Mouse (Mus musculus): Measurements from ENCODE around the gene Farp1. TPM values are rescaled to one million over a fixed set of nuclear protein-coding genes. Genes with fewer than 3 reads are reported as not detected.
A peak's percentile ranks its signal among the peaks of the same experiment; 100 is the strongest.

Farp1 gene
- polyA plus RNA-seq (2015; fragmentation: Nextera tagmentation; extraction: Ambion mirVana) = 15.8 and 16.6 TPM in 2 replicates

GRCm38 (mm10) chr14:121034973-121035662, at the start of gene Farp1:
Gene Farp1, plus strand, starts transcription at chr14:121035200.
- WGBS = 1% methylated on average over 61 of the region's 61 CpGs
- H3K27me3 ChIP-seq (replicated peaks) = no peaks in the 10 kb centered on the region
- H3K27ac ChIP-seq = peak within 1 kb of the TSS; percentile 84
- H3K4me1 ChIP-seq (replicated peaks) = peaks cover 25% of the 10 kb centered on the region
- no peaks in the 10 kb centered on the region for H3K9me3 ChIP-seq
- peak within 1 kb of the TSS; percentile 92 for H3K9ac ChIP-seq
- no peaks in the 10 kb centered on the region for H3K36me3 ChIP-seq
- H3K4me2 ChIP-seq (replicated peaks) = peak within 1 kb of the TSS; percentile 94
- ATAC-seq = peak; percentile 98
- H3K4me3 ChIP-seq (replicated peaks) = peak within 1 kb of the TSS; percentile 97

GRCm38 (mm10) chr14:120989126-120989525, 45.9 kb upstream of the Farp1 start:
- no peak for ATAC-seq
- no peaks in the 10 kb centered on the region for H3K27me3 ChIP-seq (replicated peaks)
- H3K36me3 ChIP-seq = no peaks in the 10 kb centered on the region
- WGBS = 66% methylated on average over 6 of the region's 6 CpGs
- no peaks in the 10 kb centered on the region for H3K4me1 ChIP-seq (replicated peaks)
- H3K9me3 ChIP-seq = no peaks in the 10 kb centered on the region
- H3K9ac ChIP-seq = no peak overlapping the region
- no peak overlapping the region for H3K4me3 ChIP-seq (replicated peaks)
- H3K27ac ChIP-seq = no peak overlapping the region
- no peak overlapping the region for H3K4me2 ChIP-seq (replicated peaks)

- ATAC-seq = no peak
- no peaks in the 10 kb centered on the region for H3K36me3 ChIP-seq
- no peak overlapping the region for H3K27ac ChIP-seq
- no peaks in the 10 kb centered on the region for H3K27me3 ChIP-seq (replicated peaks)
- no peak overlapping the region for H3K4me2 ChIP-seq (replicated peaks)
- H3K9ac ChIP-seq = no peak overlapping the region
- H3K4me3 ChIP-seq (replicated peaks) = no peak overlapping the region
- H3K9me3 ChIP-seq = no peaks in the 10 kb centered on the region
- no peaks in the 10 kb centered on the region for H3K4me1 ChIP-seq (replicated peaks)
- 87% methylated on average over 5 of the region's 5 CpGs for WGBS
Measured at GRCm38 (mm10) chr14:120997686-120998085, 37.3 kb upstream of the Farp1 start.

- no peak overlapping the region for H3K4me3 ChIP-seq (replicated peaks)
- H3K9ac ChIP-seq = no peak overlapping the region
- no peaks in the 10 kb centered on the region for H3K9me3 ChIP-seq
- no peaks in the 10 kb centered on the region for H3K4me1 ChIP-seq (replicated peaks)
- no peak overlapping the region for H3K27ac ChIP-seq
- ATAC-seq = no peak
- WGBS = 45% methylated on average over 12 of the region's 12 CpGs
- H3K36me3 ChIP-seq = no peaks in the 10 kb centered on the region
- H3K27me3 ChIP-seq (replicated peaks) = no peaks in the 10 kb centered on the region
- no peak overlapping the region for H3K4me2 ChIP-seq (replicated peaks)
Measured at GRCm38 (mm10) chr14:121000561-121001340, 34.2 kb upstream of the Farp1 start.

- H3K9me3 ChIP-seq = no peaks in the 10 kb centered on the region
- no peak overlapping the region for H3K9ac ChIP-seq
- H3K4me1 ChIP-seq (replicated peaks) = no peaks in the 10 kb centered on the region
- no peak overlapping the region for H3K4me3 ChIP-seq (replicated peaks)
- ATAC-seq = no peak
- no peaks in the 10 kb centered on the region for H3K36me3 ChIP-seq
- no peak overlapping the region for H3K4me2 ChIP-seq (replicated peaks)
- H3K27ac ChIP-seq = no peak overlapping the region
- H3K27me3 ChIP-seq (replicated peaks) = no peaks in the 10 kb centered on the region
- 88% methylated on average over 6 of the region's 6 CpGs for WGBS
Measured at GRCm38 (mm10) chr14:121005621-121006020, 29.4 kb upstream of the Farp1 start.

GRCm38 (mm10) chr14:121006021-121006420, 29.0 kb upstream of the Farp1 start:
- Histone ChIP-seq H3K27me3 (replicated peaks) (no peaks in the 10 kb centered on the region), H3K4me2 (replicated peaks) (no peak overlapping the region), H3K9ac (no peak overlapping the region), H3K4me1 (replicated peaks) (no peaks in the 10 kb centered on the region), H3K9me3 (no peaks in the 10 kb centered on the region), H3K27ac (no peak overlapping the region), H3K4me3 (replicated peaks) (no peak overlapping the region), H3K36me3 (no peaks in the 10 kb centered on the region)
- 96% methylated on average over 8 of the region's 8 CpGs for WGBS
- no peak for ATAC-seq

- 89% methylated on average over 2 of the region's 2 CpGs for WGBS
- no peaks in the 10 kb centered on the region for H3K27me3 ChIP-seq (replicated peaks)
- ATAC-seq = no peak
- H3K36me3 ChIP-seq = no peaks in the 10 kb centered on the region
- H3K4me1 ChIP-seq (replicated peaks) = no peaks in the 10 kb centered on the region
- no peaks in the 10 kb centered on the region for H3K9me3 ChIP-seq
- no peak overlapping the region for H3K4me3 ChIP-seq (replicated peaks)
- H3K27ac ChIP-seq = no peak overlapping the region
- H3K9ac ChIP-seq = no peak overlapping the region
- H3K4me2 ChIP-seq (replicated peaks) = no peak overlapping the region
Measured at GRCm38 (mm10) chr14:121015114-121015690, 19.8 kb upstream of the Farp1 start.

- ATAC-seq = no peak
- no peaks in the 10 kb centered on the region for H3K9me3 ChIP-seq
- no peak overlapping the region for H3K4me3 ChIP-seq (replicated peaks)
- H3K36me3 ChIP-seq = no peaks in the 10 kb centered on the region
- no peak overlapping the region for H3K4me2 ChIP-seq (replicated peaks)
- no peaks in the 10 kb centered on the region for H3K27me3 ChIP-seq (replicated peaks)
- no peak overlapping the region for H3K9ac ChIP-seq
- no peak overlapping the region for H3K27ac ChIP-seq
- WGBS = 80% methylated on average over 5 of the region's 5 CpGs
- H3K4me1 ChIP-seq (replicated peaks) = no peaks in the 10 kb centered on the region
Measured at GRCm38 (mm10) chr14:121022403-121022802, 12.6 kb upstream of the Farp1 start.

- no peaks in the 10 kb centered on the region for H3K27me3 ChIP-seq (replicated peaks)
- no peak overlapping the region for H3K4me3 ChIP-seq (replicated peaks)
- no peak overlapping the region for H3K9ac ChIP-seq
- H3K4me2 ChIP-seq (replicated peaks) = no peak overlapping the region
- H3K36me3 ChIP-seq = no peaks in the 10 kb centered on the region
- H3K4me1 ChIP-seq (replicated peaks) = no peaks in the 10 kb centered on the region
- H3K27ac ChIP-seq = no peak overlapping the region
- no peak for ATAC-seq
- 67% methylated on average over 8 of the region's 8 CpGs for WGBS
- H3K9me3 ChIP-seq = no peaks in the 10 kb centered on the region
Measured at GRCm38 (mm10) chr14:121025381-121025780, 9.6 kb upstream of the Farp1 start.

- ATAC-seq = no peak
- H3K9me3 ChIP-seq = no peaks in the 10 kb centered on the region
- no peaks in the 10 kb centered on the region for H3K27me3 ChIP-seq (replicated peaks)
- H3K4me3 ChIP-seq (replicated peaks) = no peak overlapping the region
- H3K36me3 ChIP-seq = no peaks in the 10 kb centered on the region
- H3K27ac ChIP-seq = no peak overlapping the region
- peaks cover 5% of the 10 kb centered on the region; the same call in 1 of the 2 replicates for H3K4me1 ChIP-seq (replicated peaks)
- no peak overlapping the region for H3K9ac ChIP-seq
- H3K4me2 ChIP-seq (replicated peaks) = no peak overlapping the region
- WGBS = 78% methylated on average over 2 of the region's 2 CpGs
Measured at GRCm38 (mm10) chr14:121031396-121031795, 3.6 kb upstream of the Farp1 start.

- ATAC-seq = no peak
- 26% methylated on average over 10 of the region's 10 CpGs for WGBS
- Histone ChIP-seq H3K4me3 (replicated peaks) (peak overlapping the region; percentile 97), H3K9me3 (no peaks in the 10 kb centered on the region), H3K4me1 (replicated peaks) (peaks cover 21% of the 10 kb centered on the region), H3K27me3 (replicated peaks) (no peaks in the 10 kb centered on the region), H3K36me3 (no peaks in the 10 kb centered on the region), H3K4me2 (replicated peaks) (peak overlapping the region; percentile 94), H3K9ac (no peak overlapping the region), H3K27ac (no peak overlapping the region)
Measured at GRCm38 (mm10) chr14:121034525-121034924, 475 bp upstream of the Farp1 start.

- Histone ChIP-seq H3K36me3 (no peaks in the 10 kb centered on the region), H3K27ac (peak overlapping the region; percentile 84), H3K4me2 (replicated peaks) (peak overlapping the region; percentile 94), H3K27me3 (replicated peaks) (no peaks in the 10 kb centered on the region), H3K4me3 (replicated peaks) (peak overlapping the region; percentile 97), H3K4me1 (replicated peaks) (peaks cover 25% of the 10 kb centered on the region), H3K9ac (peak overlapping the region; percentile 92), H3K9me3 (no peaks in the 10 kb centered on the region)
- peak; percentile 88 for ATAC-seq
- under 1% methylated on average over 90 of the region's 100 CpGs for WGBS
Measured at GRCm38 (mm10) chr14:121035663-121036473, 868 bp downstream of the Farp1 start.
